Mouse (Mus musculus): ENCODE results near the gene Gm8108.
"Not testable (repeated sequence)": the region's sequence is repeated elsewhere in the genome, so short reads cannot be mapped to it uniquely, and the experiment has no call there.

The Gm8108 gene

GRCm38 (mm10) chr14:4110426-4110825 lies at the start of gene Gm8108:
Gene Gm8108 (plus strand): TSS chr14:4110526.
- DNase-seq = not testable (repeated sequence)

DNA sequence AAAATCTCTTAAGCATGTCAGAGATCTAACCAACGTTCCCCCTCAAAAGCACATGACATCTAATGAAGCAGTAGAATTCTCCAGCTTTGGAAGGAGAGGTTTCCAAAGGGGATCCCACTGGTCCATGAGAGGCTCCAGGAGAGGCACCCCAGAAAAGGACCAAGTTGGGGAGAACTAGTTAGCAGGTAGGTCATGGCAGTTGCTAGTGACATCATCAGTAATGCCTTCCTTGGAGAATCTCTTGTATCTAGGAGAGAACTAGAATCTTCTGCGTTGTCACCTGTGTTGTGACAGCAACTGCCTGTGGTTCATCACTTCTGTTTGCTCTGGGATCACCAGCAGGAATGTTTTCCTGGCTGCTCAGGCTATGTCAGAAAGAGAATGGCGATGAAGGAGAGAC lies 26.5 kb upstream of the Gm8108 start, which contains the start of gene Gm3115:
Gm3115 (plus strand) TSS at position 301 of the 400 bp plus-strand sequence.
- DNase-seq = not testable (repeated sequence)

GRCm38 (mm10) chr14:4141646-4142045 lies 31.3 kb downstream of the Gm8108 start:
- DNase-seq = not testable (repeated sequence)

GRCm38 (mm10) chr14:4164730-4165129 lies 54.4 kb downstream of the Gm8108 start, which contains the start of gene Gm3127:
Gene Gm3127 (plus strand): TSS chr14:4165030.
- not testable (repeated sequence) for DNase-seq

- DNase-seq = not testable (repeated sequence)
These were observed 71.7 kb downstream of the Gm8108 start for GRCm38 (mm10) chr14:4182030-4182429.

Measured in kidney, adult 8-10 months (tissue).